8 mouse cellular contexts compared by ENCODE assay signal in the genomic region with DNA sequence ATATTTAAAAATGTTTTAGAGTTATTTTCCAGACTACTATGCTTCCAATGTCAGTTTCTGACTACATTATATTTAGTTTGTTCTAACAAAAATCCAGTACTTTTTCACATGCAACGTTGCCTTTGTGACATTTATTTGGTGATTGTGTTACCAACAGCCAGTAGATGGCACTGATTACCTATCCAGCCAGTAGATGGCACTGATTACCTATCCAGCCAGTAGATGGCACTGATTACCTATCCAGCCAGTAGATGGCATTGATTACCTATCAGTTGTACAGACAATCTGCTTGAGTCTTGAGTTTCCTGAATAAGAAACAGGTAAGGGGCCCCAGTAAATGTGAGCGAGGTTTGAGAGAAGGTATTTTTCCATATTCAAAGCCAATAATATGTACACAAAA. TPM values are rescaled to one million over a fixed set of nuclear protein-coding genes. Genes with fewer than 3 reads are reported as not detected.
DNase-seq lines count a peak whose midpoint lies in the region; ATAC-seq and TF ChIP-seq lines count a peak whose summit lies in the region.
"Had no signal": no experiment of that assay in that cellular context is flagged by ENCODE, and none has a peak within 500 bp of the region (broad histone marks: within the 10 kb centered on the region; RNA-seq: fewer than 3 reads in every experiment).

No protein-coding gene starts in this region.

- no peaks in the 10 kb centered on the region for H3K4me1 ChIP-seq in spleen, adult 2 months (ENCODE audit: control insufficient read depth, insufficient read depth, insufficient read length)
- no peaks in the 10 kb centered on the region for H3K4me1 ChIP-seq in forebrain, embryonic 12.5 days

- DNase-seq in spleen, adult 2 months (ENCODE audit: low read depth in 1 of 2, low spot score in 2 of 2): peak; percentile 14 to 33
- no peak for DNase-seq in spleen, adult 12 weeks (ENCODE audit: low spot score)
- peak; percentile 75 for DNase-seq in layer of hippocampus, adult 11-12 months (ENCODE audit: low spot score)
- DNase-seq in yolk sac, embryonic 10.5 days (ENCODE audit: low spot score): no peak

- no peaks in the 10 kb centered on the region for H3K9me3 ChIP-seq in forebrain, embryonic 12.5 days

- no peak overlapping the region for H3K9ac ChIP-seq in forebrain, embryonic 12.5 days

- H3K27me3 ChIP-seq in spleen, adult 2 months (ENCODE audit: control insufficient read depth, insufficient read depth, low read length): no peaks in the 10 kb centered on the region
- no peaks in the 10 kb centered on the region for H3K27me3 ChIP-seq in forebrain, embryonic 12.5 days

- no peaks in the 10 kb centered on the region for H3K36me3 ChIP-seq in spleen, adult 2 months (ENCODE audit: control insufficient read depth, insufficient read depth, low read length)
- H3K36me3 ChIP-seq in forebrain, embryonic 12.5 days (replicated peaks): no peaks in the 10 kb centered on the region

- H3K4me3 ChIP-seq in spleen, adult 2 months (ENCODE audit: extremely low read depth, insufficient read depth, insufficient read length): no peak overlapping the region
- no peak overlapping the region for H3K4me3 ChIP-seq in forebrain, embryonic 12.5 days (replicated peaks)

- 27% methylated on average over 2 of the region's 2 CpGs for WGBS in spleen, adult 2 months
- WGBS in forebrain, embryonic 12.5 days: 41% methylated on average over 2 of the region's 2 CpGs

- TF ChIP-seq POLR2A in spleen, adult 2 months (IDR thresholded peaks at IDR 0.05; ENCODE audit: low read depth, low read length): no peak

- H3K27ac ChIP-seq in spleen, adult 2 months (ENCODE audit: insufficient read depth, low read length): no peak overlapping the region
- H3K27ac ChIP-seq in forebrain, embryonic 12.5 days: no peak overlapping the region
- H3K27ac ChIP-seq: macrophage had no signal

- H3K4me2 ChIP-seq in forebrain, embryonic 12.5 days: no peak overlapping the region

- ATAC-seq in activated CD4-positive, CD25-positive, alpha-beta regulatory T cell, adult 4 months: peak; percentile 77
- ATAC-seq in forebrain, embryonic 12.5 days (ENCODE audit: low FRiP score): peak; percentile 75; the same call in 1 of the 2 replicates
- ATAC-seq in megakaryocyte progenitor cell, adult 5-6 weeks (replicated peaks; ENCODE audit: poor library complexity): peak; percentile 59; the same call in 1 of the 2 replicates

- TF ChIP-seq CTCF in spleen, adult 2 months (IDR thresholded peaks at IDR 0.05; ENCODE audit: extremely low read depth, insufficient read depth, insufficient read length, insufficient replicate concordance): peak; percentile 35; the same call in 1 of the 2 replicates

RNA-seq across cellular contexts. Expression of a gene that starts 20.6 kb away (rescaled TPM):
- polyA plus RNA-seq in spleen, adult 2 months (2012; rRNA removed): 8.1 and 18.4 TPM in 2 replicates
- polyA plus RNA-seq in activated CD4-positive, CD25-positive, alpha-beta regulatory T cell, adult 4 months (2017; shearing (Covaris generic)): 1 to 10 TPM in 1 of 2 experiments, under 1 TPM in 1; 0.43 to 1.9 TPM
- polyA plus RNA-seq in forebrain, embryonic 12.5 days (2016; fragmentation: Nextera tagmentation; extraction: Ambion mirVana): 96.0 and 100 TPM in 2 replicates
- 12.6 and 14.6 TPM in 2 replicates for total RNA-seq in megakaryocyte progenitor cell, adult 5-6 weeks (2015)
- 5.8 and 10.6 TPM in 2 replicates for total RNA-seq in megakaryocyte progenitor cell, adult 5-6 weeks (2017)

RNA-seq across cellular contexts. Expression of a gene that starts 47.8 kb away (rescaled TPM):
- polyA plus RNA-seq in spleen, adult 2 months (2012; rRNA removed): 1.1 and 1.2 TPM in 2 replicates
- polyA plus RNA-seq in activated CD4-positive, CD25-positive, alpha-beta regulatory T cell, adult 4 months (2017; shearing (Covaris generic)): not detected
- polyA plus RNA-seq in forebrain, embryonic 12.5 days (2016; fragmentation: Nextera tagmentation; extraction: Ambion mirVana): not detected in 2 replicates
- 7.3 and 32.4 TPM in 2 replicates for total RNA-seq in megakaryocyte progenitor cell, adult 5-6 weeks (2015)
- 9.4 and 27.4 TPM in 2 replicates for total RNA-seq in megakaryocyte progenitor cell, adult 5-6 weeks (2017)

Comparison
In these comparisons a context has a peak if more than half of its experiments do, and no peak if none do; other contexts are left out.
1. DNase-seq: peak in spleen, adult 2 months (2 of 2) and layer of hippocampus, adult 11-12 months (single experiment); none in spleen, adult 12 weeks (single experiment) and yolk sac, embryonic 10.5 days (single experiment).
2. Peak in every context shown above with its lines, with median percentiles within 50 percentile points of each other: ATAC-seq.